Mouse (Mus musculus) bone marrow macrophage, adult 2 months (primary cell): ENCODE results near the gene Epha7.

Experiments
- CTCF ChIP-seq: IDR thresholded peaks from 2 replicates; pipeline ENCODE4 v1.5.1; 2012; ENCODE audit warnings: low read depth, mild to moderate bottlenecking, low read length, moderate library complexity
- POLR2A ChIP-seq: IDR thresholded peaks from 2 replicates; pipeline ENCODE4 v1.6.1; 2012; ENCODE audit warnings: mild to moderate bottlenecking, low read depth, low read length, borderline replicate concordance

GRCm38 (mm10) chr4:28912028-28912427 is 99.1 kb downstream of the Epha7 start:
- TF ChIP-seq CTCF (no peak), POLR2A (no peak)
